ENCODE assay signal across 8 mouse cellular contexts in the genomic region with DNA sequence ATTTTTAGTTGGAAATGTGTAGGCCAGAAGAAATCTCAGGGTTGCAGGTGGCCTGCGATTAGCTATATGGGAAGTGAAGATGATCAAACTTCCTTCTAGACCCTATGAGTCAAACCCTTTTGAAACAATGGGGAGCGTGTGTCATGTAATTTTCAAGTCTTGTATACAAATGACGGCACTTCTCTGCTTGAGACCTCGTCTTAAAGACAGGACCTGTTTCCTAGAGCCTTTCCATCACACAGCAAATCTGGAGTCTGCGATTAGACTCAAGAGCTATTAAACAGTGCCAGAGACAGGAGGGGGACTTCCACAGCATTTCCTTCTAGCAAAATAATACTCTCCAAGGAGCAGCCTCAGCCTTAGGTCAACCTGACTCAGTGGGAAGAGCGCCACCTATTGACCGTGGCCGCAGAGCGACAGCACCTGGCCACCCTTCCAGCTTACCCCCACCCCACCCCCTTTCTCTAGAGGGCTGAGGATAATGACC.
DNase-seq lines count a peak whose midpoint lies in the region; TF ChIP-seq lines count a peak whose summit lies in the region.

No protein-coding gene starts in this region.

- peak; percentile 91 for TF ChIP-seq CTCF in bone marrow macrophage, adult 2 months (IDR thresholded peaks at IDR 0.05; ENCODE audit: low read depth, low read length)

- peaks cover 37% of the 10 kb centered on the region for H3K4me1 ChIP-seq in bone marrow macrophage, adult 2 months (ENCODE audit: control insufficient read depth, insufficient read depth, low read length)

- H3K27ac ChIP-seq in bone marrow macrophage, adult 2 months (ENCODE audit: insufficient read depth, low read depth, low read length), result peak overlapping the region; percentile 89

- TF ChIP-seq POLR2A in bone marrow macrophage, adult 2 months (IDR thresholded peaks at IDR 0.05; ENCODE audit: borderline replicate concordance, low read depth, low read length), result no peak

- DNase-seq in layer of hippocampus, postnatal 10 days (ENCODE audit: low spot score in 2 of 2), result peak; percentile 34 to 62
- DNase-seq in layer of hippocampus, adult 9-10 months (ENCODE audit: low spot score), result no peak
- DNase-seq in gastrocnemius, postnatal 10 days, result peak; percentile 66
- DNase-seq in kidney, adult 18-20 months, result peak; percentile 70
- DNase-seq in lung, adult 18-20 months, result peak; percentile 72 to 79
- peak; percentile 24 for DNase-seq in ovary, postnatal 14 days (ENCODE audit: low spot score)
- DNase-seq in urinary bladder, postnatal 25 days (ENCODE audit: low spot score), result peak; percentile 52

- H3K4me3 ChIP-seq in bone marrow macrophage, adult 2 months (ENCODE audit: insufficient read depth, low read length), result no peak overlapping the region
